Mouse (Mus musculus) heart, embryonic 14.5 days (tissue): ENCODE measurements around the gene Socs4. TPM values are rescaled to one million over a fixed set of nuclear protein-coding genes. Genes with fewer than 3 reads are reported as not detected.
"Not testable (repeated sequence)": the region's sequence is repeated elsewhere in the genome, so short reads cannot be mapped to it uniquely, and the experiment has no call there.

Source experiments
- ATAC-seq: fragments of 200-750 bp; cut with Nextera tagmentation; 2 replicates; pipeline ENCODE4 v1.8.0; 2017; ENCODE audit warnings: low read depth, moderate TSS enrichment; ENCODE audit not compliant: insufficient number of reproducible peaks, insufficient read depth, low FRiP score
- H3K27ac ChIP-seq, 2 experiments: fragments of 200-500 bp in 1 of 2; fragments of 300-500 bp in 1 of 2; sonication (generic) in 1 of 2; replicated peaks in 1 of 2; 2 replicates each; pipeline ENCODE4 v1.5.1; 2012 to 2014; ENCODE audit warnings: low read depth in 2 of 2, low read length in 2 of 2, control low read depth in 1 of 2, mild to moderate bottlenecking in 1 of 2, mixed read lengths in 1 of 2; ENCODE audit not compliant: control insufficient read depth in 1 of 2, insufficient read depth in 1 of 2
- H3K27me3 ChIP-seq: fragments of 300-500 bp; sonication (generic); 2 replicates; pipeline ENCODE4 v1.6.1; 2014; ENCODE audit warnings: mild to moderate bottlenecking, low read length, control low read depth; ENCODE audit not compliant: control insufficient read depth, insufficient read depth
- H3K36me3 ChIP-seq: fragments of 300-500 bp; sonication (generic); 2 replicates; pipeline ENCODE4 v1.6.1; 2014; ENCODE audit warnings: mild to moderate bottlenecking, control low read depth, low read length, mixed read lengths; ENCODE audit not compliant: control insufficient read depth, insufficient read depth
- H3K4me1 ChIP-seq, 2 experiments: fragments of 200-500 bp in 1 of 2; fragments of 300-500 bp in 1 of 2; sonication (generic) in 1 of 2; 2 replicates each; pipeline ENCODE4 v1.6.1; 2012 to 2014; ENCODE audit warnings: low read length in 2 of 2, control low read depth in 1 of 2, mixed read lengths in 1 of 2; ENCODE audit not compliant: control insufficient read depth in 2 of 2, insufficient read depth in 2 of 2
- H3K4me2 ChIP-seq: fragments of 300-500 bp; sonication (generic); 2 replicates; pipeline ENCODE4 v1.6.1; 2014; ENCODE audit warnings: mild to moderate bottlenecking, low read length
- H3K4me3 ChIP-seq, 2 experiments: fragments of 200-500 bp in 1 of 2; fragments of 300-500 bp in 1 of 2; sonication (generic) in 1 of 2; 2 replicates each; pipeline ENCODE4 v1.5.1; 2012 to 2014; ENCODE audit warnings: low read length in 2 of 2, mild to moderate bottlenecking in 2 of 2, control low read depth in 1 of 2, low read depth in 1 of 2, moderate library complexity in 1 of 2; ENCODE audit not compliant: control insufficient read depth in 1 of 2, insufficient read depth in 1 of 2
- H3K9ac ChIP-seq: fragments of 300-500 bp; sonication (generic); 2 replicates; pipeline ENCODE4 v1.6.1; 2014; ENCODE audit warnings: mild to moderate bottlenecking, low read length
- H3K9me3 ChIP-seq: fragments of 300-500 bp; sonication (generic); 2 replicates; pipeline ENCODE4 v1.6.1; 2016; ENCODE audit warnings: low read length, control low read depth; ENCODE audit not compliant: control insufficient read depth
- WGBS: fragments of 180-500 bp; shearing (Covaris S2); extraction: QIAGEN DNeasy Blood & Tissue Kit; methylation state at CpG from one replicate; pipeline ENCODE4 v1.1.7; 2014; 5-methylcytosine and 5-hydroxymethylcytosine counted together
- polyA plus RNA-seq: library from polyadenylated mRNA; unstranded; fragments of >200 nt; fragmentation: Nextera tagmentation; extraction: Ambion mirVana; gene quantifications from 2 replicates; pipeline ENCODE4 v1.2.1, GENCODE M21; 2014

Socs4 gene
- polyA plus RNA-seq, 1 experiment from 2014 or later, result 2.9 TPM

DNA sequence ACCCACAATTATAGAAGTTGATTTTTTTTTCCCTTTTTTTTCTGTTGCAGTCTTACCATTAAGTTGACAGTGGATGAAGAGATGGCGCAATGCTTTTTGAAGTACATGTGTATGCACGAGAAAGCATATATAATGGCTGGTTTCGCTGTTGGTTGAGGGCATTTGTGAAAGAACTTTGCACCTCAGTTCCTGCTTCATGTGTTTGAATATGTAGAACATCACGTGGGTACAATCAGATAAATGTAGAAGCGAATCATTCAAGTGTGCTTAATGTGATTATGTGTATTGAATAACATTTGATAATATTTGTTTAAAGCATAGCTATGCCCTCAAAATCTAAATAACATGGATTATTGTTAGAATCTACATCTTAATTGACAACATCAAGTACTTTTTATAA lies 42.6 kb downstream of the Socs4 start:
- no peak for ATAC-seq
- 94% methylated on average over 5 of the region's 5 CpGs for WGBS
- Histone ChIP-seq H3K4me1 (no peaks in the 10 kb centered on the region), H3K4me2 (no peak overlapping the region), H3K27me3 (no peaks in the 10 kb centered on the region), H3K9me3 (no peaks in the 10 kb centered on the region), H3K9ac (no peak overlapping the region), H3K27ac (no peak overlapping the region), H3K4me3 (no peak overlapping the region), H3K36me3 (peaks cover 62% of the 10 kb centered on the region)

DNA sequence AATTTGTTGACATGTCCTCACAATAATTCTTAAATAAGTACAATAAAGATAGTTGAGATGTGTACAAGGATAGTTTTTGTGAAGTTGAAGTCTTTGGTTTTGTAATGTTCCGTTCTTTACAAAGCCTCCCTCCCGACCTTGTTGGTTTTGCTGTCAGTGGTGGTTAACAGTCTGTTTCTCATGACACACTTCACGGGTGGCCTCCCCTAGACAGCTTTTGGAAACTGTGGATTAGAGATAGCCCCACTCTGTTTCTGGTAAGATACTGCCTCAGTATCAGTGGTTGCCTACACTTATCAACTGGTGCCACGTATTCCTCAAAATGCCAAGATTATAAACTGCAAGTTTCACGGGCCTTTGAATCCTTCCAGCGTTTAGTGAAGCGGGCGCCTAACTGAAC lies 44.9 kb downstream of the Socs4 start:
- not testable (repeated sequence) for H3K9me3 ChIP-seq, H3K4me2 ChIP-seq, H3K27me3 ChIP-seq, H3K4me1 ChIP-seq, H3K9ac ChIP-seq, ATAC-seq, H3K27ac ChIP-seq, H3K4me3 ChIP-seq
- H3K36me3 ChIP-seq, result peaks cover 46% of the 10 kb centered on the region
- WGBS, result 91% methylated on average over 5 of the region's 8 CpGs

DNA sequence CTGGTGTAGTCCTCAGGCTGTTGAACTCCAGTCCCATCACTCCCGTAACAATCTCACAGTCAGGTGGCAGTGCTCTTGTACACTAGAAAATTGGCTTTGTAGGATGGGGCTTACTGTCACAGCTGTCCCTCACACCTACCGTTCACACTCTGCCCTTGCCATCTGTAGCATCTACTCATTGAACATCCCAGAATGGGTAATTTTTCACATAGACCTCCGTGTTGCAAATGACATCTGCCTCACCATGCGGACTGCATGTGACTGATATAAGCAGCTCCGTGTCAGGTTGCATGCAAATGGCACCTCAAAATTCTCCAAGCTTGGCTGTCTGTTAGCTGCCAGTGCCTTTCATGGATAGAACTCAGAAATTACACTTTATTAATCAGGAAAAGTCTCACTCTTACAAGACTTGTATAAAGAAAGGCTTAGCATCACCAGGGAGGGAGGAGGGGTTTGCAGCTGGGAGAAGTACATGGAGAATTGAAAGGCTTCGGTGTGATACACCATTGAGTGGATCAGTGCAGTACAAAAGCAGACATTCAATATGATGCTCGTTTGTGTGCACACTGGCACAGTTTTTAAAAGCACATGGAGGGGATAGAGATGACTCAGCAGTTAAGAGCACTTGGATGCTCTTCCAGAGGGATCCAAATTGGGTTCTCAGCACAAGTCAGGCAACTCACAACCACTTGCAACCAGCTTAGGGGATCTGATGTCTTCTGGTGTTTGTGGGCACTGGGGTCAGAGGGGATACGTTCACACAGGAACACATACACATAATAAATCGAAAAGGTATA lies 49.4 kb downstream of the Socs4 start:
- Histone ChIP-seq H3K9ac (no peak overlapping the region), H3K27me3 (no peaks in the 10 kb centered on the region), H3K27ac (no peak overlapping the region), H3K4me1 (no peaks in the 10 kb centered on the region), H3K9me3 (no peaks in the 10 kb centered on the region), H3K36me3 (peaks cover 11% of the 10 kb centered on the region), H3K4me3 (no peak overlapping the region), H3K4me2 (no peak overlapping the region)
- WGBS, result 90% methylated on average over 9 of the region's 9 CpGs
- ATAC-seq, result no peak

DNA sequence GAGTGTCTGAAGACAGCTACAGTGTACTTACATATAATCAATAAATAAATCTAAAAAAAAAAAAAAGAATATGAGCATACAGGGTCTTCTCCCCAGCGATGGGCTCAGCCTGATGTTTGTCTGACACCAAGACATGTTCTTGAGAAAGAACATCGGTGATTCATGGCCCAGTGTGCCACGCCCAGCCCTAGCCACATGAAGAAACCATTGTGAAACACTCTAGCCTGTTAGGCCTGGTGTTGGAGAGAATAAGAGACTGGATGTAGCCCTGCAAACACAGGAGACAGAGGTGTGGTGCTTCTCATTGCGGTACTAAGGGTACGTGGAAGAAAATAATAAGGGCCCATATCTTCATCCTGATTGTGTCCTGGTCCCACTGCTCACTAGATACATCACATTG lies 50.6 kb downstream of the Socs4 start:
- no peak for ATAC-seq
- no peak overlapping the region for H3K27ac ChIP-seq

DNA sequence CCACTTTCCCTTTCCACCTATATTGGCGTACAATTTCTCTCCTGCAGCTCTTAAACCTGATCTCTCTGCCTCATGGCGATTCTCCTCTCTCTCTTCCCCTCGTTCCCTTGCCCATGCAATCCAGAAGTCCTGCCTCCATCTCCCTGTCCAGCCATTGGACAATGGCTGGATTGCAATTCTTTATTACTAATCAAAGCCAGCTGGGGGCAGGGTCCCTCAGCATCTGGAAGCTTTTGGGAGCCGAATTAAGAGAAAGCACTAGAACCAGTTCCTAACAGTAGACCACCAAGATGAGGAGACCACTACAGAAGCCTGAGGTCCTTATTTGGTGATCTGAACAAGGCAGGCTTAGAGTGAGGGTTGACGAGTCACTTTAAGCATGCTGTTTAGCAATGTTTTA lies 55.2 kb downstream of the Socs4 start:
- Histone ChIP-seq H3K9me3 (no peaks in the 10 kb centered on the region), H3K36me3 (no peaks in the 10 kb centered on the region), H3K4me3 (no peak overlapping the region), H3K27me3 (no peaks in the 10 kb centered on the region), H3K27ac (no peak overlapping the region), H3K9ac (no peak overlapping the region), H3K4me2 (no peak overlapping the region), H3K4me1 (no peaks in the 10 kb centered on the region)
- WGBS, result 57% methylated on average over 5 of the region's 5 CpGs
- ATAC-seq, result no peak

More for the DNA sequence above, 50.6 kb downstream of the Socs4 start:
- Histone ChIP-seq H3K9ac (no peak overlapping the region), H3K9me3 (no peaks in the 10 kb centered on the region), H3K27me3 (no peaks in the 10 kb centered on the region), H3K4me1 (no peaks in the 10 kb centered on the region), H3K4me3 (no peak overlapping the region), H3K36me3 (peaks cover 9% of the 10 kb centered on the region), H3K4me2 (no peak overlapping the region)
- WGBS, result 88% methylated on average over 5 of the region's 5 CpGs

DNA sequence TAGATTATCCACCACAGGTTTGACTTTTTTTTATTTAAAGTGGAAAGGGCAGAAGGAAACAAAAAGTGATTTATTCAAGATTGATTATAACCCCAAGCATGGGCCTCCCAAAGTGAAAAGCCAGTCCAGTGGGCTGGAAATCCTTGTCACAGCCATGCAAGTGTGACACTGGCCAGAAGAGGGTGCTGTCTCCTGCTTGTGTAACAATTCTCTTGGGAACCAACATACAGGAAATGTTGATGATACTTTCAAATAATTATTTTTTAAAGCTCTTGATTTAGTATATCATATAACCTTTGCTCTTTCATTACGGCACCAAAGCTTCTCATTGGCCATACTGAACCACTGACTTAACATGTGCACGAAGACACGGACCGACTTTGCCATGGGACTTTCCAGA lies 58.1 kb downstream of the Socs4 start:
- ATAC-seq, result no peak
- Histone ChIP-seq H3K9ac (no peak overlapping the region), H3K4me1 (no peaks in the 10 kb centered on the region), H3K27me3 (no peaks in the 10 kb centered on the region), H3K9me3 (no peaks in the 10 kb centered on the region), H3K4me3 (no peak overlapping the region), H3K36me3 (no peaks in the 10 kb centered on the region), H3K27ac (no peak overlapping the region), H3K4me2 (no peak overlapping the region)
- WGBS, result 71% methylated on average over 4 of the region's 4 CpGs

DNA sequence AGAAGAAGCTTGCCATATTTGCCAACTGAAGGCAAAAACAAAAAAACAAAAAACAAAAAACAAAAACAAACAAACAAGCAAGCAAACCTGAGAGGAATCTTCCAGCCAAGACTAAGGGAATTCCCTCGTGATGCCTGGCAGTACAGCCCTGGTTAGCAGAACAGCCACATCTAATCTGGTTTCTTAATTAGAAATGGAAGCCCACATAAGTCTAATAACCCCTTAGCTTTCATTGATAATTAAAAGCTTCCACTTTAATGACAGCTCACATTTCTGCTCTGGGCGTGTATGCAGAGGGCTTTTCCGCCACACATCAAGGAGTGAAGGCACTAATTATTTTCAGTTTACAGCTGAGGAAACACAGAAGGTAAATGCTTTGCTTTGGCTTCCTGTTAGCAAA lies 58.6 kb downstream of the Socs4 start:
- no peak overlapping the region for H3K4me2 ChIP-seq
- H3K27me3 ChIP-seq, result no peaks in the 10 kb centered on the region
- no peaks in the 10 kb centered on the region for H3K4me1 ChIP-seq
- WGBS, result 69% methylated on average over 3 of the region's 3 CpGs
- no peaks in the 10 kb centered on the region for H3K36me3 ChIP-seq
- H3K27ac ChIP-seq, result no peak overlapping the region
- no peak overlapping the region for H3K9ac ChIP-seq
- H3K4me3 ChIP-seq, result no peak overlapping the region
- no peak for ATAC-seq
- H3K9me3 ChIP-seq, result no peaks in the 10 kb centered on the region
